Mouse (Mus musculus): ENCODE measurements around the gene Tomm20l. TPM values are rescaled to one million over a fixed set of nuclear protein-coding genes. Genes with fewer than 3 reads are reported as not detected.

Gene Tomm20l
- polyA plus RNA-seq, 1 experiment from 2014 or later = not detected

- Histone ChIP-seq H3K27me3 (ENCODE audit: control insufficient read depth, insufficient read depth, low read length) (no peaks in the 10 kb centered on the region), H3K4me1 (ENCODE audit: control insufficient read depth, insufficient read depth, low read length) (no peaks in the 10 kb centered on the region), H3K36me3 (ENCODE audit: control insufficient read depth, insufficient read depth, low read length) (peaks cover 38% of the 10 kb centered on the region), H3K9me3 (ENCODE audit: control insufficient read depth, low read length) (no peaks in the 10 kb centered on the region), H3K9ac (replicated peaks; ENCODE audit: low read depth, low read length) (no peak overlapping the region), H3K27ac (ENCODE audit: low read depth, low read length) (no peak overlapping the region), H3K4me2 (ENCODE audit: low read depth, low read length) (no peak overlapping the region), H3K4me3 (ENCODE audit: low read depth, low read length) (no peak overlapping the region)
- 86% methylated on average over 3 of the region's 3 CpGs for WGBS
- no peak for ATAC-seq (ENCODE audit: low read depth)
These were observed 36.4 kb downstream of the Tomm20l start for GRCm38 (mm10) chr12:71147641-71148040.

DNA sequence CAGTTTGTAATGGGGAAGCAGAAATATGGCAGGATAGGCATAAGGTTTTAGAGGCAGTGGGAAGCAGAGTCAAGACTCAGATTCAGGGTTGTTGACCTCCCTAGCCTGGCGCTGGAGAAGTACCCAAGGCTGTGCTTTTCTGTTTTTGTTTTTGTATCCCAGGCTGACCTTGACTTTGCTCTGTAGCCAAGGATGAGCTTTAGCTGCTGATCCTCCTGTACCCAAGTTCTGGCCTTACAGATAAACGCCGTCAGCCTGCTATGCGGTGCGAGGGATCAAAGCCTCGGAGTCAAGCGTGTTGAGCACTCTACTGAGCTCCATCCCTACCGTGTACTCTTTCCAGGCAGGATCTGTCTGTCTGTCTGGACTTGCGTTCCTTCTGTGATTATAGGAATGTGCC, 37.6 kb downstream of the Tomm20l start:
- no peaks in the 10 kb centered on the region for H3K27me3 ChIP-seq (ENCODE audit: control insufficient read depth, insufficient read depth, low read length)
- H3K9ac ChIP-seq (replicated peaks; ENCODE audit: low read depth, low read length) = no peak overlapping the region
- WGBS = 97% methylated on average over 9 of the region's 9 CpGs
- no peak overlapping the region for H3K4me3 ChIP-seq (ENCODE audit: low read depth, low read length)
- no peak overlapping the region for H3K4me2 ChIP-seq (ENCODE audit: low read depth, low read length)
- ATAC-seq (ENCODE audit: low read depth) = no peak
- H3K4me1 ChIP-seq (ENCODE audit: control insufficient read depth, insufficient read depth, low read length) = no peaks in the 10 kb centered on the region
- peaks cover 42% of the 10 kb centered on the region for H3K36me3 ChIP-seq (ENCODE audit: control insufficient read depth, insufficient read depth, low read length)
- no peak overlapping the region for H3K27ac ChIP-seq (ENCODE audit: low read depth, low read length)
- no peaks in the 10 kb centered on the region for H3K9me3 ChIP-seq (ENCODE audit: control insufficient read depth, low read length)

- Histone ChIP-seq H3K27ac (ENCODE audit: low read depth, low read length) (no peak overlapping the region), H3K36me3 (ENCODE audit: control insufficient read depth, insufficient read depth, low read length) (peaks cover 42% of the 10 kb centered on the region), H3K4me2 (ENCODE audit: low read depth, low read length) (no peak overlapping the region), H3K4me3 (ENCODE audit: low read depth, low read length) (no peak overlapping the region), H3K9me3 (ENCODE audit: control insufficient read depth, low read length) (no peaks in the 10 kb centered on the region), H3K4me1 (ENCODE audit: control insufficient read depth, insufficient read depth, low read length) (no peaks in the 10 kb centered on the region), H3K27me3 (ENCODE audit: control insufficient read depth, insufficient read depth, low read length) (no peaks in the 10 kb centered on the region), H3K9ac (replicated peaks; ENCODE audit: low read depth, low read length) (no peak overlapping the region)
- 93% methylated on average over 6 of the region's 6 CpGs for WGBS
- ATAC-seq (ENCODE audit: low read depth) = no peak
These were observed 38.2 kb downstream of the Tomm20l start for GRCm38 (mm10) chr12:71149456-71149855.

DNA sequence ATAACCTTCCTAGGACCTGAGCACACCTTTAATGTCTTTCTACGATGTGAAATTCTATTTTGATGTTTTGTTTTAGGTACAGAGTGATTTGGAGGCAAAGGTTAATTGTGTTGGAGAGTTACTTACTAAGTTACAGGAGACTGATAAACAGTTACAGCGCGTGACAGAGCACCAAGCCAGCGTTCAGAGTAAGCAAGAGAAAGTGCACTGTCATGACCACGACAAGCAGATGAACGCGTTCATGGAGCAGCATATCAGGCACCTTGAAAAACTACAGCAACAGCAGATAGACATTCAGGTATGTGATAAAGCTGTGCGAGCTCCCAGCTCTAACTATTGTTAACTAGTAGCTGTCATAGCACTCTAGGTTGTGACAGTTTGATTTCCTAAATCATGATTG, 38.9 kb downstream of the Tomm20l start:
- Histone ChIP-seq H3K4me2 (ENCODE audit: low read depth, low read length) (no peak overlapping the region), H3K36me3 (ENCODE audit: control insufficient read depth, insufficient read depth, low read length) (peaks cover 48% of the 10 kb centered on the region), H3K4me3 (ENCODE audit: low read depth, low read length) (no peak overlapping the region), H3K27ac (ENCODE audit: low read depth, low read length) (no peak overlapping the region), H3K9me3 (ENCODE audit: control insufficient read depth, low read length) (no peaks in the 10 kb centered on the region), H3K4me1 (ENCODE audit: control insufficient read depth, insufficient read depth, low read length) (no peaks in the 10 kb centered on the region), H3K9ac (replicated peaks; ENCODE audit: low read depth, low read length) (no peak overlapping the region), H3K27me3 (ENCODE audit: control insufficient read depth, insufficient read depth, low read length) (no peaks in the 10 kb centered on the region)
- ATAC-seq (ENCODE audit: low read depth) = no peak
- WGBS = 97% methylated on average over 8 of the region's 8 CpGs

DNA sequence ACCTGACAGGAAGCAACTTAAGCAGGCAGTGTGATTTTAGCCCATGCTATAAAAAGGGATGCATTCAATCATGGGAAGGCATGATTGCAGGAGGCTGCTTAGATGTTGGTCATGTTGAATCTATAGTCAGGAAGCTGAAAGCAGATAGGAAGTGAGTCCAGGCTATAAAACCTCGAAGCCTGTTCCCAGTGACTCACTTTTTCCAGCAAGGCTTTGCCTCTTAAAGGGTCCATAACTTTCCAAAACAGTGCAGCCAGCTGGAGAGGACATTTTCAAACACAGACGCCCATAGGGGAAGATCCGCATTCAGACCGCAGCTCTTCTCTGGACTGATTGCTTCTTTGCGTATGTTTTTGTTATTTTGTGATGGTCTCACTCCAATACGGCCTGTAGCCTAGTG, 43.8 kb downstream of the Tomm20l start:
- ATAC-seq (ENCODE audit: low read depth) = no peak
- peaks cover 62% of the 10 kb centered on the region for H3K36me3 ChIP-seq (ENCODE audit: control insufficient read depth, insufficient read depth, low read length)
- H3K4me3 ChIP-seq (ENCODE audit: low read depth, low read length) = no peak overlapping the region
- 95% methylated on average over 6 of the region's 6 CpGs for WGBS
- H3K4me1 ChIP-seq (ENCODE audit: control insufficient read depth, insufficient read depth, low read length) = no peaks in the 10 kb centered on the region
- H3K9ac ChIP-seq (replicated peaks; ENCODE audit: low read depth, low read length) = no peak overlapping the region
- H3K4me2 ChIP-seq (ENCODE audit: low read depth, low read length) = no peak overlapping the region
- H3K27me3 ChIP-seq (ENCODE audit: control insufficient read depth, insufficient read depth, low read length) = no peaks in the 10 kb centered on the region
- no peak overlapping the region for H3K27ac ChIP-seq (ENCODE audit: low read depth, low read length)
- no peaks in the 10 kb centered on the region for H3K9me3 ChIP-seq (ENCODE audit: control insufficient read depth, low read length)

GRCm38 (mm10) chr12:71157974-71158373, 46.7 kb downstream of the Tomm20l start:
- H3K27me3 ChIP-seq (ENCODE audit: control insufficient read depth, insufficient read depth, low read length) = no peaks in the 10 kb centered on the region
- no peaks in the 10 kb centered on the region for H3K4me1 ChIP-seq (ENCODE audit: control insufficient read depth, insufficient read depth, low read length)
- H3K4me3 ChIP-seq (ENCODE audit: low read depth, low read length) = no peak overlapping the region
- no peak overlapping the region for H3K27ac ChIP-seq (ENCODE audit: low read depth, low read length)
- H3K36me3 ChIP-seq (ENCODE audit: control insufficient read depth, insufficient read depth, low read length) = peaks cover 55% of the 10 kb centered on the region
- no peak overlapping the region for H3K4me2 ChIP-seq (ENCODE audit: low read depth, low read length)
- H3K9me3 ChIP-seq (ENCODE audit: control insufficient read depth, low read length) = no peaks in the 10 kb centered on the region
- no peak overlapping the region for H3K9ac ChIP-seq (replicated peaks; ENCODE audit: low read depth, low read length)
- WGBS = 93% methylated on average over 6 of the region's 6 CpGs
- ATAC-seq (ENCODE audit: low read depth) = no peak

GRCm38 (mm10) chr12:71164410-71164809, 53.2 kb downstream of the Tomm20l start:
- H3K9ac ChIP-seq (replicated peaks; ENCODE audit: low read depth, low read length) = no peak overlapping the region
- H3K27ac ChIP-seq (ENCODE audit: low read depth, low read length) = no peak overlapping the region
- H3K4me2 ChIP-seq (ENCODE audit: low read depth, low read length) = no peak overlapping the region
- H3K36me3 ChIP-seq (ENCODE audit: control insufficient read depth, insufficient read depth, low read length) = peaks cover 40% of the 10 kb centered on the region
- no peaks in the 10 kb centered on the region for H3K9me3 ChIP-seq (ENCODE audit: control insufficient read depth, low read length)
- no peaks in the 10 kb centered on the region for H3K4me1 ChIP-seq (ENCODE audit: control insufficient read depth, insufficient read depth, low read length)
- no peaks in the 10 kb centered on the region for H3K27me3 ChIP-seq (ENCODE audit: control insufficient read depth, insufficient read depth, low read length)
- no peak for ATAC-seq (ENCODE audit: low read depth)
- WGBS = 96% methylated on average over 9 of the region's 9 CpGs
- H3K4me3 ChIP-seq (ENCODE audit: low read depth, low read length) = no peak overlapping the region

DNA sequence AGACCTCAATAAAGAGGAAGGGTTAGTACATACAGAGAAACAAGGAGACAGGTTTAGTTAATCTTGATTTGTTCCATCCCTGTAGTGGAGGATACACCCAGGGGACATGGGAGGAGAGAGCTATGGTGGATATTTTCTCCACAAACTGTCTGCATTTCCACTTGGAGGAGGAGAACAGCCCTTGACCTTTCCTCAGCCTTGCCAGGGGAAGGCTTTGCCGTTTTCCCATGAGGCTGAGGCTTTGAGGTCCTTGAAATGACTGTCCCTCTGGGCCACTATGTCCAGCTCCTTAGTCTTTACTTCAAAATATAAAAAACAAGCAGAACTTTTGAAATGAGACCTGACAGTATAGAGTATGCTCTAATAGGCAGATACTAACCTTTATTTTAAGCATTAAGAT, 58.7 kb downstream of the Tomm20l start:
- H3K27me3 ChIP-seq (ENCODE audit: control insufficient read depth, insufficient read depth, low read length) = no peaks in the 10 kb centered on the region
- H3K9me3 ChIP-seq (ENCODE audit: control insufficient read depth, low read length) = no peaks in the 10 kb centered on the region
- no peak overlapping the region for H3K27ac ChIP-seq (ENCODE audit: low read depth, low read length)
- 83% methylated on average over 1 of the region's 1 CpGs for WGBS
- no peak for ATAC-seq (ENCODE audit: low read depth)
- H3K4me3 ChIP-seq (ENCODE audit: low read depth, low read length) = no peak overlapping the region
- peaks cover 35% of the 10 kb centered on the region for H3K36me3 ChIP-seq (ENCODE audit: control insufficient read depth, insufficient read depth, low read length)
- H3K4me2 ChIP-seq (ENCODE audit: low read depth, low read length) = no peak overlapping the region
- H3K4me1 ChIP-seq (ENCODE audit: control insufficient read depth, insufficient read depth, low read length) = no peaks in the 10 kb centered on the region
- H3K9ac ChIP-seq (replicated peaks; ENCODE audit: low read depth, low read length) = no peak overlapping the region

Data from neural tube, embryonic 14.5 days (tissue).